Mouse (Mus musculus) heart, postnatal 14 days (tissue): ENCODE results near the gene Tshb. TPM values are rescaled to one million over a fixed set of nuclear protein-coding genes. Genes with fewer than 3 reads are reported as not detected.

Experiments
- DNase-seq, 2 experiments: peaks; one replicate each; pipeline ENCODE4 v3.0.0; 2021 to 2022
- intact Hi-C: fragments of 180-260 bp; cut with DNase I; formaldehyde crosslinking; loops from one replicate; pipeline ENCODE4 v1.15.1; 2025
- total RNA-seq, 2 experiments: library from RNA; stranded (reverse); gene quantifications; 2 replicates each; pipeline ENCODE4 v1.2.3; 2021

Tshb gene
- total RNA-seq, 2 experiments from 2014 or later: not detected

GRCm38 (mm10) chr3:102738926-102739325 is 43.6 kb downstream of the Tshb start:
- intact Hi-C loops: no loop called here
- DNase-seq: no peak

- intact Hi-C loops: no loop called here
- peak in 1 of 2 experiments; percentile 28 for DNase-seq
Measured at GRCm38 (mm10) chr3:102738161-102738901, 44.2 kb downstream of the Tshb start.

- no peak for DNase-seq
- intact Hi-C loops: no loop called here
Measured at GRCm38 (mm10) chr3:102737106-102737505, 45.4 kb downstream of the Tshb start.

- no peak for DNase-seq
- intact Hi-C loops: no loop called here
Measured at GRCm38 (mm10) chr3:102736436-102736835, 46.1 kb downstream of the Tshb start.

- intact Hi-C loops: no loop called here
- no peak for DNase-seq
Measured at GRCm38 (mm10) chr3:102735638-102736037, 46.9 kb downstream of the Tshb start.

GRCm38 (mm10) chr3:102735031-102735558 is 47.4 kb downstream of the Tshb start:
- peak; percentile 57 to 63 for DNase-seq
- intact Hi-C loops: no loop called here

- intact Hi-C loops: no loop called here
- peak; percentile 78 to 79 for DNase-seq
Measured at GRCm38 (mm10) chr3:102734313-102735030, 48.0 kb downstream of the Tshb start, which contains the start of gene Tspan2. TSS of gene Tspan2 (plus strand) at chr3:102734529.

GRCm38 (mm10) chr3:102733936-102734312 is 48.6 kb downstream of the Tshb start:
- intact Hi-C loops: no loop called here
- no peak for DNase-seq

GRCm38 (mm10) chr3:102733050-102733449 is 49.5 kb downstream of the Tshb start:
- intact Hi-C loops: no loop called here

GRCm38 (mm10) chr3:102732619-102733018 is 49.9 kb downstream of the Tshb start:
- DNase-seq: no peak
- intact Hi-C loops: no loop called here

More at GRCm38 (mm10) chr3:102733050-102733449, 49.5 kb downstream of the Tshb start:
- no peak for DNase-seq

GRCm38 (mm10) chr3:102731112-102731511 is 51.4 kb downstream of the Tshb start:
- intact Hi-C loops: no loop called here

GRCm38 (mm10) chr3:102729416-102729815 is 53.1 kb downstream of the Tshb start:
- intact Hi-C loops: loop anchor here (10.0 kb wide), 1 partner anchor 265 kb away; the partner anchor contains the start of gene Sike1
- DNase-seq: no peak

More at GRCm38 (mm10) chr3:102731112-102731511, 51.4 kb downstream of the Tshb start:
- DNase-seq: no peak

Other genes starting within 250 kb of the Tshb start
- gene Tspan2, start 48.2 kb downstream of the Tshb start, total RNA-seq: 10 to 100 TPM; 21.8 to 22.1 TPM
- gene Sycp1, start 153.4 kb upstream of the Tshb start, total RNA-seq: not detected
- under 1 TPM in 1 of 2 experiments, not detected in 1; 0.15 TPM for gene Nr1h5, start 181.4 kb upstream of the Tshb start, total RNA-seq
- gene Sike1, start 213.0 kb upstream of the Tshb start, total RNA-seq: 10 to 100 TPM; 87.8 to 90.9 TPM
- 100 to 1,000 TPM; 413 to 418 TPM for gene Csde1, start 237.7 kb upstream of the Tshb start, total RNA-seq